Mouse (Mus musculus): Measurements from ENCODE around the gene Ano2. TPM values are rescaled to one million over a fixed set of nuclear protein-coding genes. Genes with fewer than 3 reads are reported as not detected.
A peak's percentile ranks its signal among the peaks of the same experiment; 100 is the strongest.

Ano2 gene
- polyA plus RNA-seq, 1 experiment from 2014 or later, result 1.1 TPM

DNA sequence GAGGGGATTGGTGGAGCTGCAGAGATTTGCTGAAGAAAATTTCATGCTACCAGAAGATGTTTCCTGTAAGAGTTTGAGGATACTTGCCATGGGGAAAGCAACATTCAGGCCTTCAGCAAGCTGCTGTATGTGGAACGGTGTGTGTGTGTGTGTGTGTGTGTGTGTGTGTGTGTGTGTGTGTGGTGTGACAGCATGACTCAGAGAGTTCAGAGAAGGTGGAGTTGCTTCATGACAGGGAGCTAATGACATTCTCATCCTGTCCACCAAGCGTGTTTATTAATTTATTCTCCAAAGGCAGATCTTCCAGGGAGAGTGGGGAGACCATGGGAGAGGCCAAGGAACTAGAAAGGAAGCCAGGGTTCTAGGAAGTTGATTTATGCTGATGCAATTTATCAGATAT, 26.3 kb upstream of the Ano2 start:
- H3K27me3 ChIP-seq (replicated peaks; ENCODE audit: control insufficient read depth, insufficient read depth, low read length), result no peaks in the 10 kb centered on the region
- 82% methylated on average over 2 of the region's 2 CpGs for WGBS
- no peak overlapping the region for H3K4me2 ChIP-seq (ENCODE audit: low read length)
- no peaks in the 10 kb centered on the region for H3K36me3 ChIP-seq (ENCODE audit: control insufficient read depth, insufficient read depth, low read length)
- H3K9me3 ChIP-seq (ENCODE audit: control insufficient read depth, low read length), result no peaks in the 10 kb centered on the region
- no peak overlapping the region for H3K4me3 ChIP-seq (ENCODE audit: low read length)
- H3K4me1 ChIP-seq (ENCODE audit: control insufficient read depth, insufficient read depth, low read depth, low read length), result no peaks in the 10 kb centered on the region
- no peak for ATAC-seq
- no peak overlapping the region for H3K9ac ChIP-seq (ENCODE audit: low read depth, low read length)
- no peak overlapping the region for H3K27ac ChIP-seq (ENCODE audit: low read depth, low read length)

DNA sequence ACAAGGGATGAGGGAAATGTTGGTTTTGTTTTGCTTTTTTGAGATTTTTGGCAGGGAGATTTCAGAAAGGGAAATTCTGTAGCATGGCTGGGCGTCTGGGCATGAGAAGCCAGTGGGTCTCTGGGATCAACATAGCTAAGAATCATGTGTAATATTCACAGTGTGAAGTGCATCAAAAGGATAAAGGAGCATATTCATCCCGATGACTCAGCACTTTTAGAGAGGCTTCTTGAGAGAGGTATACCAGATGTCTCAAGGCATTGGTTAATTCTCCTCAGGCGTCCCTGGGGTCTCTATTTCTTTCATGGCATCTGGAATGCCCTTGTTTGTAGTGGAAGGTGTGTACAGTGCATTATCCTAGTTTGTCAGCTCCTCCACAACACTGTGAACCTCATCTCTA, 18.4 kb upstream of the Ano2 start:
- WGBS, result 91% methylated on average over 3 of the region's 3 CpGs
- no peak for ATAC-seq
- H3K27me3 ChIP-seq (replicated peaks; ENCODE audit: control insufficient read depth, insufficient read depth, low read length), result no peaks in the 10 kb centered on the region
- H3K4me1 ChIP-seq (ENCODE audit: control insufficient read depth, insufficient read depth, low read depth, low read length), result no peaks in the 10 kb centered on the region
- H3K4me3 ChIP-seq (ENCODE audit: low read length), result no peak overlapping the region
- H3K9me3 ChIP-seq (ENCODE audit: control insufficient read depth, low read length), result no peaks in the 10 kb centered on the region
- no peak overlapping the region for H3K4me2 ChIP-seq (ENCODE audit: low read length)
- H3K36me3 ChIP-seq (ENCODE audit: control insufficient read depth, insufficient read depth, low read length), result no peaks in the 10 kb centered on the region
- no peak overlapping the region for H3K27ac ChIP-seq (ENCODE audit: low read depth, low read length)
- no peak overlapping the region for H3K9ac ChIP-seq (ENCODE audit: low read depth, low read length)

DNA sequence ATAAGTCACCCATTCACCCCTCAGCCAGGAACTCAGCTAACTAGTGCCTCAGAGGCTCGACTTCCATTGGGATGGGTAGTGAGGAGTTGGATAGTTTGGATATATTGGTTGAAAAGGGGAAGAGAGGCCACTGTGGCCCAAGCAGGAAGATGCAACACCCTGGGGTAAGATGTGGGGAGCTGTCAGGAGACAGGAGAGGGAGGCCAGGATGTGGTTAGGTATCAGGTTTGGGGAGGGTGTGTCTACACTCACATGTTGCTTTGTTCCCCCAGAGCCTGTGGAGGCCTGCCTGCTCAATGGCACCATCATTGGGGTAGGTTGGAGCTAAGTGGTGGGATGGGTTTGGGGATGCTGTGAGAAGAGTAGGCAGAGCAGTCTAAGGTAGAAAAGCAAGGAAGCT, 11.7 kb upstream of the Ano2 start:
- Histone ChIP-seq H3K4me1 (ENCODE audit: control insufficient read depth, insufficient read depth, low read depth, low read length) (no peaks in the 10 kb centered on the region), H3K9ac (ENCODE audit: low read depth, low read length) (no peak overlapping the region), H3K36me3 (ENCODE audit: control insufficient read depth, insufficient read depth, low read length) (no peaks in the 10 kb centered on the region), H3K9me3 (ENCODE audit: control insufficient read depth, low read length) (no peaks in the 10 kb centered on the region), H3K4me2 (ENCODE audit: low read length) (no peak overlapping the region), H3K27ac (ENCODE audit: low read depth, low read length) (no peak overlapping the region), H3K4me3 (ENCODE audit: low read length) (no peak overlapping the region), H3K27me3 (replicated peaks; ENCODE audit: control insufficient read depth, insufficient read depth, low read length) (no peaks in the 10 kb centered on the region)
- ATAC-seq, result no peak
- WGBS, result 70% methylated on average over 1 of the region's 1 CpGs

DNA sequence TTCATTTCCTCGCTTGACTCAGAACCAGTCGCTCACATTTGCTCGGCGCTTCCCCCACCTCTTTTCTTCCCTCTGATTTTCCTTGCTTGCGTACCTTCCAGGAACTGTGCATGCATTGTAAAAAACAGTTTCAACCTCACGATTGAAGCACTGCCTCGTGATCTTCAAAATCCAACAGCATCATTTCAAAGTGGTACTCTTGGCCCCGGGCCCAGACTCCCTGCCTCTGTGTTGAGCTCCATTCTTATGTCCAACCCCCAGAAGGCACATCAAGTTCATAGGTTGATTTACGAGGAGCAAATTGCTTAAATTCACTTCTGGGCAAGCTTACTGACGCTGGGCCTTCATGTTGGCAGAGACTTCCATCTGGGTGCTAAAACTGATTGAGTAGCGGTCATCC, 9.6 kb upstream of the Ano2 start:
- Histone ChIP-seq H3K27me3 (replicated peaks; ENCODE audit: control insufficient read depth, insufficient read depth, low read length) (no peaks in the 10 kb centered on the region), H3K4me1 (ENCODE audit: control insufficient read depth, insufficient read depth, low read depth, low read length) (no peaks in the 10 kb centered on the region), H3K9ac (ENCODE audit: low read depth, low read length) (no peak overlapping the region), H3K4me3 (ENCODE audit: low read length) (no peak overlapping the region), H3K36me3 (ENCODE audit: control insufficient read depth, insufficient read depth, low read length) (no peaks in the 10 kb centered on the region), H3K9me3 (ENCODE audit: control insufficient read depth, low read length) (no peaks in the 10 kb centered on the region), H3K4me2 (ENCODE audit: low read length) (no peak overlapping the region), H3K27ac (ENCODE audit: low read depth, low read length) (no peak overlapping the region)
- ATAC-seq, result no peak
- WGBS, result 66% methylated on average over 11 of the region's 11 CpGs

DNA sequence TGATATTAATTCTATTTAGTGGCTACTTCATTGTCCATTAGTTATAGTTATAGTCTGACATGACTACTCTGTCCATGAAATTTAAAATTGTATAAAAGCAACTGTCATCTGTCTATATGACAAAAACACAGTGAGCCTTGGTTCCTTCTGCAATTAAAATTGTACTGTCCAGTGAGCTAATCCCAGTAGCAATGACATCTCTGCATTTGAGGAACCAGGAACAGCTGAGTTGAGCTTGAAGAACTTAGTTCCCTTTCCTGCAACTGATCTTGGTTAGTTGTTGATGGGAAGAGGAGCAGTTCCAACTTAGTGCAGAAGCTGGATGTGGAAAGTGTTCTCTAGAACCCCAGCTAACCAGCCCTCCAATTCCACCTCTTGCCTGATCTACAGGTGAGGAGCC, 4.8 kb upstream of the Ano2 start:
- H3K27me3 ChIP-seq (replicated peaks; ENCODE audit: control insufficient read depth, insufficient read depth, low read length), result no peaks in the 10 kb centered on the region
- peaks cover 9% of the 10 kb centered on the region for H3K4me1 ChIP-seq (ENCODE audit: control insufficient read depth, insufficient read depth, low read depth, low read length)
- H3K4me2 ChIP-seq (ENCODE audit: low read length), result no peak overlapping the region
- H3K9ac ChIP-seq (ENCODE audit: low read depth, low read length), result no peak overlapping the region
- H3K27ac ChIP-seq (ENCODE audit: low read depth, low read length), result no peak overlapping the region
- no peak for ATAC-seq
- no peaks in the 10 kb centered on the region for H3K9me3 ChIP-seq (ENCODE audit: control insufficient read depth, low read length)
- H3K36me3 ChIP-seq (ENCODE audit: control insufficient read depth, insufficient read depth, low read length), result no peaks in the 10 kb centered on the region
- H3K4me3 ChIP-seq (ENCODE audit: low read length), result no peak overlapping the region

DNA sequence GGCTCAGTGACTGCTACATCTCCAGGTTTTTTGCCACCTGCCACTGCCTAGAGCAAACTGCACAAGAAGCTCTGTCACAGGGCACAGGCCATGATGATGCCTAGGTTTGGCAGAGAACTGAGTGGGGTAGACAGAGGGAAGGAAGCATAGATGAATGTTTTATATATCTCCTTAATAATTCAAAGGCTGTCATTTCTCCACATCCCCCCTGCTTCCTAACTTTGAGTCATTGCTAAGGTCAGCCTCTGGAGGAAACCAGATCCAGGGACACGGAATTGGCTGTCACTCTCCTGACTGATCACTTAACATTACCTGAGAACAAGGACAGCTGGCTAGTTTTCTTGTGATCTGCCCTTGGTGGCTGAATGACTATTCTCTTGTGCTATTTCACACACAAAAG, 2.2 kb upstream of the Ano2 start:
- H3K4me3 ChIP-seq (ENCODE audit: low read length), result no peak overlapping the region
- no peaks in the 10 kb centered on the region for H3K9me3 ChIP-seq (ENCODE audit: control insufficient read depth, low read length)
- no peak overlapping the region for H3K9ac ChIP-seq (ENCODE audit: low read depth, low read length)
- no peak overlapping the region for H3K27ac ChIP-seq (ENCODE audit: low read depth, low read length)
- no peaks in the 10 kb centered on the region for H3K27me3 ChIP-seq (replicated peaks; ENCODE audit: control insufficient read depth, insufficient read depth, low read length)
- 50% methylated on average over 1 of the region's 1 CpGs for WGBS
- no peak overlapping the region for H3K4me2 ChIP-seq (ENCODE audit: low read length)
- ATAC-seq, result no peak
- peaks cover 11% of the 10 kb centered on the region for H3K4me1 ChIP-seq (ENCODE audit: control insufficient read depth, insufficient read depth, low read depth, low read length)
- no peaks in the 10 kb centered on the region for H3K36me3 ChIP-seq (ENCODE audit: control insufficient read depth, insufficient read depth, low read length)

DNA sequence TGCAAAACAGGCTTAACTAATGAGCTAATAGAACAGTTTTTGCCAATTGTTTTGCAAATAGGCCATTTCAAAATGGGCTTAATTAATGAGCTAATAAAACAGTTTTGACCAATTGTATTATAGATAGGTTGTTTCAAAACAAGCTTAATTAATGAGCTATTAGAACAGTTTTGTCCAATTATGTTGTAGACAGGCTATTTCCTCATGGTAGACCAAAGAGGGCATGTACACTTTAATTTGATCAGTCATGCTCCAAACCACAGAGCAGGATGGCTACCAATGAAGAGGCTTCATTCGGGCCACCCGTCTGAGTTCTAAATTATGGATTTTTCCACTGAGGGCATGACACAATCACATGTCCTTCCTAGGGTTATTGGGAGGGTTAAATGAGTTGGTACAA, 10.9 kb downstream of the Ano2 start:
- no peak for ATAC-seq
- 80% methylated on average over 2 of the region's 2 CpGs for WGBS
- no peaks in the 10 kb centered on the region for H3K4me1 ChIP-seq (ENCODE audit: control insufficient read depth, insufficient read depth, low read depth, low read length)

DNA sequence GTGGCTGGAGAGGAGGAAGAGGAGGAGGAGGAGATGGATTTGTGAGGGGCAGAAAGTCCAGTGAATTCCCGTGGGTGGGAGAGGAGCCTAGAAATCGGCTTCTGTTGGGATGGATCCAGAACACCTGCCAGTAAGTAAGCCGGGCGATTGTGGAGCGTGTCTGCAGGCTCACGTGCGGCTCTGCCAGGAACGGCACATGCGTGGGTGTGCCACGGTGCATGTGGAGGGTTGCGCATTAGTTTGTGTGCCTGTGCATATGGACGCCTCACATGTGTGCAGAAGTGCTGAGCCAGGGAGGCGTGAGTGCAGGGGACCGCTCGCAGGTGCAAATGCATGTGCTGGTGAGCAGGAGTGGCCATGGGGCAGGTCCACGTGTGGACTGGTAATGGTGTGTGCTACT, 21.0 kb downstream of the Ano2 start:
- WGBS, result 80% methylated on average over 16 of the region's 16 CpGs
- no peaks in the 10 kb centered on the region for H3K27me3 ChIP-seq (replicated peaks; ENCODE audit: control insufficient read depth, insufficient read depth, low read length)
- H3K9me3 ChIP-seq (ENCODE audit: control insufficient read depth, low read length), result no peaks in the 10 kb centered on the region
- H3K27ac ChIP-seq (ENCODE audit: low read depth, low read length), result no peak overlapping the region
- no peak for ATAC-seq
- H3K9ac ChIP-seq (ENCODE audit: low read depth, low read length), result no peak overlapping the region
- H3K36me3 ChIP-seq (ENCODE audit: control insufficient read depth, insufficient read depth, low read length), result no peaks in the 10 kb centered on the region
- H3K4me1 ChIP-seq (ENCODE audit: control insufficient read depth, insufficient read depth, low read depth, low read length), result no peaks in the 10 kb centered on the region
- H3K4me2 ChIP-seq (ENCODE audit: low read length), result no peak overlapping the region
- no peak overlapping the region for H3K4me3 ChIP-seq (ENCODE audit: low read length)

More for the DNA sequence above, 10.9 kb downstream of the Ano2 start:
- H3K36me3 ChIP-seq (ENCODE audit: control insufficient read depth, insufficient read depth, low read length), result no peaks in the 10 kb centered on the region
- H3K4me3 ChIP-seq (ENCODE audit: low read length), result no peak overlapping the region
- H3K27ac ChIP-seq (ENCODE audit: low read depth, low read length), result no peak overlapping the region
- H3K27me3 ChIP-seq (replicated peaks; ENCODE audit: control insufficient read depth, insufficient read depth, low read length), result no peaks in the 10 kb centered on the region
- no peak overlapping the region for H3K9ac ChIP-seq (ENCODE audit: low read depth, low read length)
- H3K9me3 ChIP-seq (ENCODE audit: control insufficient read depth, low read length), result no peaks in the 10 kb centered on the region
- H3K4me2 ChIP-seq (ENCODE audit: low read length), result no peak overlapping the region

DNA sequence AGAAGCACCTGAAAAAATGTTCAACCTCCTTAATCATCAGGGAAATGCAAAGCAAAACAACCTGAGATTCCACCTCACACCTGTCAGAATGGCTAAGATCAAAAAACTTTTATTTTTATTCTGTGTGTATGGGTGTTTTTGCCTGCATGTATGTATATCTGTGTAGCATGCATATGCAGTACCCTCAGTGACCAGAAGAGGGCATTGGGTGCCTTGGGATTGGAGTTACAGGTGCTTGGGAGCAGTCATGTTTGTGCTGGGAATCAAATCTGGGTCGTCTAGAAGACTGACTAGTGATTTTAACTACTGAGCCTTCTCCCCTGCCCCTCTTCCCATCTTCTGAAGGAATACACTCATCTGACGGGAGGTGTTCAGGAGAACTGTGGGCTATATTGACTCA, 36.2 kb downstream of the Ano2 start:
- Histone ChIP-seq H3K4me1 (ENCODE audit: control insufficient read depth, insufficient read depth, low read depth, low read length) (no peaks in the 10 kb centered on the region), H3K27ac (ENCODE audit: low read depth, low read length) (no peak overlapping the region), H3K9me3 (ENCODE audit: control insufficient read depth, low read length) (no peaks in the 10 kb centered on the region), H3K9ac (ENCODE audit: low read depth, low read length) (no peak overlapping the region), H3K27me3 (replicated peaks; ENCODE audit: control insufficient read depth, insufficient read depth, low read length) (no peaks in the 10 kb centered on the region), H3K4me2 (ENCODE audit: low read length) (no peak overlapping the region), H3K4me3 (ENCODE audit: low read length) (no peak overlapping the region), H3K36me3 (ENCODE audit: control insufficient read depth, insufficient read depth, low read length) (no peaks in the 10 kb centered on the region)
- 79% methylated on average over 2 of the region's 2 CpGs for WGBS
- no peak for ATAC-seq

DNA sequence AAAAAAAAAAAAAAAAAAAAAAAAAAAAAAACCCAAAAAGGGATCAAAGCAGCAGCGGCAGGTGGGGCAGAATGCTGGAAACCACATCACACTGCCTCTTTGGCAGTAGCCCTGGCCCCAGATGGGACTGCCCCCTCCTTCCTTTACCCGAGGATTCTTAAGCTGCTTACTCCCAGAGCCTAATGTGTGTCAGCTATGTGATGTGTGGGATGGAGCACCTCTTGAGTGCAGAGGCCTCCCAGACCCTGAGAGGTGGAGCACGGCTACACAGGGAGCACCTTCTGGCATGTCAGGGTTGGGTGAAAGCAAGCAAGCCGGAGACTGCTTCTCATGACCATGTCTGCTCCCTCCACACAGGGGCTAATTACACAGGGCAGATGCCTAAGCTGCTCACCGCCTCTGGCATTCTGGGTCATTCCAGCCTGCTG, 37.3 kb downstream of the Ano2 start:
- Histone ChIP-seq H3K4me3 (ENCODE audit: low read length) (no peak overlapping the region), H3K9me3 (ENCODE audit: control insufficient read depth, low read length) (no peaks in the 10 kb centered on the region), H3K36me3 (ENCODE audit: control insufficient read depth, insufficient read depth, low read length) (no peaks in the 10 kb centered on the region), H3K4me2 (ENCODE audit: low read length) (no peak overlapping the region), H3K9ac (ENCODE audit: low read depth, low read length) (no peak overlapping the region), H3K27me3 (replicated peaks; ENCODE audit: control insufficient read depth, insufficient read depth, low read length) (no peaks in the 10 kb centered on the region), H3K4me1 (ENCODE audit: control insufficient read depth, insufficient read depth, low read depth, low read length) (no peaks in the 10 kb centered on the region), H3K27ac (ENCODE audit: low read depth, low read length) (no peak overlapping the region)
- ATAC-seq, result peak; percentile 75
- WGBS, result 69% methylated on average over 5 of the region's 5 CpGs

Data from hindbrain, embryonic 16.5 days (tissue).